Mouse (Mus musculus): Measurements from ENCODE around the gene Trpm3. TPM values are rescaled to one million over a fixed set of nuclear protein-coding genes. Genes with fewer than 3 reads are reported as not detected.
A peak's percentile ranks its signal among the peaks of the same experiment; 100 is the strongest.

Trpm3 gene
- total and polyA plus RNA-seq, 2 experiments from 2014 or later = 19.1 to 64.7 TPM

DNA sequence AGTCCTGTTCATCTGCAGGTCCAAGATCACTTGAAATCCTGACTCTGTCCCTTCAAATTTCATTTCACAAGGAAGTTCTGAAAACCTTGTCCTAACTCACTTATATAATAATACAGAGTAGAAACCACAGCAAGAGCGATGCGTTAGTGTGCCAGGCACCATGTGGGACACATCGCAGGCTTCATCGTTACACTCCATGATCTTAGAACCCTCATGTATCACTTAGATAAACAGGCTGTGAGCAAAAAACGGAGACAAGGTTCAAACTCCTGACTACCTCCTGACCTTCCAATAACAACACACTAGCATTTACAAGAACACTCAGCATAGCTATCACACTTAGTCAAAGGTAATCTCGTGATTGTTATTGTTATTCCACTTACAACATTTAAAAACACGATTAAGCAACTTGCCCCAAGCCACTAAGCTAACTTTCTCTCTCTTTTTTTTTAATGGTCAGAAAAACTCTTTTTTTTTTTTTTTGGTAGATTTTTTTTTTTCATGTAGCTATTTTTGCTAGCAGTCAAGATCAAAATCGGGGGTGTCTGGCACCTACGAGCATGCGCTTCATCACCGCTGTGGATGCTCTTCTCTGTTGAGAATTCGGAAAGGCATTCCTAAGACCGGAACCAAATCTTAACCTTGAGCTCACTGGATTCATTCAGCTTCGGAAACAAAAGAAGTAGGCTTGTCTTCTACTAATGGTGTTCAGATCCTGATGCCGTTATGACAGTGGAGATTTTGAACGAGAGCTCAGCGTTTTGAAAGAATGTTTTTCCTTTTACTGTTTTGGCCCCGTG lies 784.2 kb downstream of the Trpm3 start:
- no peak overlapping the region for H3K4me3 ChIP-seq (ENCODE audit: low read depth, low read length)
- H3K9ac ChIP-seq (replicated peaks; ENCODE audit: low read length, poor library complexity, severe bottlenecking) = no peak overlapping the region
- no peak for ATAC-seq (ENCODE audit: low FRiP score)
- H3K4me2 ChIP-seq (ENCODE audit: low read depth, low read length, poor library complexity, severe bottlenecking) = no peak overlapping the region
- WGBS = 91% methylated on average over 18 of the region's 18 CpGs
- no peak for TF ChIP-seq CTCF (IDR thresholded peaks at IDR 0.05)
- no peaks in the 10 kb centered on the region for H3K9me3 ChIP-seq (ENCODE audit: low read length)
- no peaks in the 10 kb centered on the region for H3K27me3 ChIP-seq (ENCODE audit: insufficient read depth, low read length)
- DNase-seq (ENCODE audit: low spot score) = no peak
- H3K27ac ChIP-seq (ENCODE audit: low read depth, low read length) = no peak overlapping the region
- no peaks in the 10 kb centered on the region for H3K4me1 ChIP-seq (ENCODE audit: insufficient read depth, low read length)
- H3K36me3 ChIP-seq (ENCODE audit: insufficient read depth, low read length) = no peaks in the 10 kb centered on the region

DNA sequence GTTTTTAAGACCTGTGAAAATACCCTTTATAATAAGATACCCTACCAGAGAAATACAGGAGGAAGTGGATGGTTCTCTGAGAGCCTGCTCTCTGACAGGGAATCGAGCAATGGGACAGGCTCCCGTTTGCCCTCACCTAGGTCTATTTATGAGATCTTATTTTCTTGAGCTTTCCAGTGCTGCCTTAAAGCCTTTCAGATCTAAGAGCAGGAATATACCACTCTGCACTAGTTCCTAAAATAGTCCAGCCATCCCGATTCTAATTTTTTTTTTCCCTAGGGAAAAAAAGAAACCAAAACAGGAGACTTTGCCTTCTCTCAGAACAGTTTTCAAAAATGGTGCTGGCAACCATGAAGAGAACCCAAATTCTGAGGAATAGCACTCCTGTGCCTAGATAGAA lies 786.4 kb downstream of the Trpm3 start:
- H3K27ac ChIP-seq (ENCODE audit: low read depth, low read length) = no peak overlapping the region
- H3K9ac ChIP-seq (replicated peaks; ENCODE audit: low read length, poor library complexity, severe bottlenecking) = no peak overlapping the region
- H3K4me2 ChIP-seq (ENCODE audit: low read depth, low read length, poor library complexity, severe bottlenecking) = no peak overlapping the region
- TF ChIP-seq CTCF (IDR thresholded peaks at IDR 0.05) = no peak
- 0 out of 2 replicates have a peak, but pooled peaks cover 5% of the 10 kb centered on the region for H3K4me1 ChIP-seq (ENCODE audit: insufficient read depth, low read length)
- H3K36me3 ChIP-seq (ENCODE audit: insufficient read depth, low read length) = no peaks in the 10 kb centered on the region
- whole genome bisulfite sequencing = 82% methylated on average over 3 of the region's 3 CpGs
- ATAC-seq (ENCODE audit: low FRiP score) (no peak), DNase-seq (ENCODE audit: low spot score) (no peak)
- no peaks in the 10 kb centered on the region for H3K27me3 ChIP-seq (ENCODE audit: insufficient read depth, low read length)
- H3K4me3 ChIP-seq (ENCODE audit: low read depth, low read length) = no peak overlapping the region
- H3K9me3 ChIP-seq (ENCODE audit: low read length) = no peaks in the 10 kb centered on the region

GRCm38 (mm10) chr19:22926753-22927152 lies 787.9 kb downstream of the Trpm3 start:
- ATAC-seq (ENCODE audit: low FRiP score) = no peak
- H3K4me1 ChIP-seq (ENCODE audit: insufficient read depth, low read length) = 0 out of 2 replicates have a peak, but pooled peaks cover 6% of the 10 kb centered on the region
- H3K27me3 ChIP-seq (ENCODE audit: insufficient read depth, low read length) = no peaks in the 10 kb centered on the region
- no peak overlapping the region for H3K27ac ChIP-seq (ENCODE audit: low read depth, low read length)
- DNase-seq (ENCODE audit: low spot score) = no peak
- no peak overlapping the region for H3K9ac ChIP-seq (replicated peaks; ENCODE audit: low read length, poor library complexity, severe bottlenecking)
- H3K36me3 ChIP-seq (ENCODE audit: insufficient read depth, low read length) = no peaks in the 10 kb centered on the region
- no peak for TF ChIP-seq CTCF (IDR thresholded peaks at IDR 0.05)
- 77% methylated on average over 9 of the region's 9 CpGs for WGBS
- no peaks in the 10 kb centered on the region for H3K9me3 ChIP-seq (ENCODE audit: low read length)
- no peak overlapping the region for H3K4me2 ChIP-seq (ENCODE audit: low read depth, low read length, poor library complexity, severe bottlenecking)
- no peak overlapping the region for H3K4me3 ChIP-seq (ENCODE audit: low read depth, low read length)

DNA sequence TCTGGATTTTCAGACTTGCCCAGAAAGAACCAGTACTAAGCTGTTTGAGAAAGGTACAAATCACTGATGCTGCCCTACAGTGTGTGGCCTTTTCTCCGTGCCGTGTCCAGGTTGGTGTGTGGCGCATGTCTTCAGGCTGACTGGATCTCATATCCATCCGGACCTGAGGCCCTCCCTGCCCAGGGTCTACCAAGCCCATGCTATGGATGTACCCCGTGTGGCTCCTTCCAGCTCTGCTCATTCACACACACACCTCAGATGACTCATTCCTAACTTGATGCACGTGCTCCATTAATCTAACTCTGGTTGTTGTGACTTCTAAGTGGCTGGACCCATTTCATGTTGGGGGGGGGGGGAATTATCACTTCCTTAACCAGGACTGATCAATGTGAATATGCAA lies 789.5 kb downstream of the Trpm3 start:
- ATAC-seq (ENCODE audit: low FRiP score) (no peak), DNase-seq (ENCODE audit: low spot score) (no peak)
- no peak overlapping the region for H3K27ac ChIP-seq (ENCODE audit: low read depth, low read length)
- no peaks in the 10 kb centered on the region for H3K9me3 ChIP-seq (ENCODE audit: low read length)
- H3K4me2 ChIP-seq (ENCODE audit: low read depth, low read length, poor library complexity, severe bottlenecking) = no peak overlapping the region
- H3K4me3 ChIP-seq (ENCODE audit: low read depth, low read length) = no peak overlapping the region
- TF ChIP-seq CTCF (IDR thresholded peaks at IDR 0.05) = no peak
- H3K4me1 ChIP-seq (ENCODE audit: insufficient read depth, low read length) = 0 out of 2 replicates have a peak, but pooled peaks cover 6% of the 10 kb centered on the region
- no peaks in the 10 kb centered on the region for H3K27me3 ChIP-seq (ENCODE audit: insufficient read depth, low read length)
- 92% methylated on average over 6 of the region's 6 CpGs for WGBS
- no peaks in the 10 kb centered on the region for H3K36me3 ChIP-seq (ENCODE audit: insufficient read depth, low read length)
- H3K9ac ChIP-seq (replicated peaks; ENCODE audit: low read length, poor library complexity, severe bottlenecking) = no peak overlapping the region

DNA sequence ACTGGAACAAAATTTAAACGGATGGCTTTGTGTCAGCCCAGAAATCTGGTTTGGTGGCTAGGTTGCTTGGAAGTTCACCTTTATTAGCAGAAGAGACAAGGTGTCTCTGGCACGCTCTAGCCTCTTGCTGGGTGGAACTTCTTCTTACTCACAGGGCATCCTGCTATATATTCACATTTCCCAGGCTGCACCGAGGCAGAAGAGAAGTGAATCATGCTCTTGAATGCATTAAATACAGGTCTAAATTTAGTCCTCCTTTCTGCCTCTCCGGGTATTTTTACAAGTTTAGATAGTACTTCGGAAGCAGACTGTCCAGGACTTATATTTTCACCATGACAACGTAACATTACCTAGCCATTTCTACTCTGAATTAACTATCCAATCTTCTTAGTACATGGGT lies 790.9 kb downstream of the Trpm3 start:
- H3K4me1 ChIP-seq (ENCODE audit: insufficient read depth, low read length) = 0 out of 2 replicates have a peak, but pooled peaks cover 6% of the 10 kb centered on the region
- H3K36me3 ChIP-seq (ENCODE audit: insufficient read depth, low read length) = no peaks in the 10 kb centered on the region
- no peak for DNase-seq (ENCODE audit: low spot score)
- no peak for TF ChIP-seq CTCF (IDR thresholded peaks at IDR 0.05)
- no peak for ATAC-seq (ENCODE audit: low FRiP score)
- H3K9ac ChIP-seq (replicated peaks; ENCODE audit: low read length, poor library complexity, severe bottlenecking) = no peak overlapping the region
- H3K4me3 ChIP-seq (ENCODE audit: low read depth, low read length) = no peak overlapping the region
- no peak overlapping the region for H3K4me2 ChIP-seq (ENCODE audit: low read depth, low read length, poor library complexity, severe bottlenecking)
- H3K9me3 ChIP-seq (ENCODE audit: low read length) = no peaks in the 10 kb centered on the region
- 73% methylated on average over 6 of the region's 6 CpGs for WGBS
- H3K27ac ChIP-seq (ENCODE audit: low read depth, low read length) = no peak overlapping the region
- no peaks in the 10 kb centered on the region for H3K27me3 ChIP-seq (ENCODE audit: insufficient read depth, low read length)

DNA sequence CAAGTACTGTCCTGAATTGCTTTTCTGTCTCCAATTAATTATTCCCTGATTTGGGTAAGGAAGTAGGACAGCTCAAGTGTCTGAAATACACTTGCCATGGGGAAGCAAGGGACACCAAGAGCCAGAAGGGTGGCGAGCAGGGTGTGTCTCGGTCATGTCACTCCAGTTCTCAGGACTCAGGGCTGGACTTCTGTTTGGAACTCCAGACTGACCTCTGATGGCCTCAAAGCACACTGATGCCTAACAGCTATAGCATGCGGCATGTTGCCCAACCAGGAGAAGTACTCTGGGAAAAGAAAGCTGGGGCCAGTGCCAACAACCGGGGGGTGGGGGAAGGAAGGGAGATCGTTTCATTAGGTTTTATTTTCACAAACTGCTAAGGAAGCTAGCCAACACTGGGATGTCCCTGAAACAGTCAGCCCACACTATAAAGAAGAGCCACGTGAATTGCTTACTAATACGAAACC lies 791.6 kb downstream of the Trpm3 start:
- ATAC-seq (ENCODE audit: low FRiP score) = 0 out of 2 replicates have a peak, but pooled peaks have one; percentile 20

More for the DNA sequence above, 791.6 kb downstream of the Trpm3 start:
- Histone ChIP-seq H3K4me2 (ENCODE audit: low read depth, low read length, poor library complexity, severe bottlenecking) (no peak overlapping the region), H3K27ac (ENCODE audit: low read depth, low read length) (no peak overlapping the region), H3K9me3 (ENCODE audit: low read length) (no peaks in the 10 kb centered on the region), H3K27me3 (ENCODE audit: insufficient read depth, low read length) (no peaks in the 10 kb centered on the region), H3K36me3 (ENCODE audit: insufficient read depth, low read length) (no peaks in the 10 kb centered on the region), H3K9ac (replicated peaks; ENCODE audit: low read length, poor library complexity, severe bottlenecking) (no peak overlapping the region), H3K4me1 (ENCODE audit: insufficient read depth, low read length) (0 out of 2 replicates have a peak, but pooled peaks cover 6% of the 10 kb centered on the region), H3K4me3 (ENCODE audit: low read depth, low read length) (no peak overlapping the region)
- DNase-seq (ENCODE audit: low spot score) = peak; percentile 65
- 75% methylated on average over 7 of the region's 7 CpGs for WGBS
- 0 out of 2 replicates have a peak, but pooled peaks have one; percentile 12 for TF ChIP-seq CTCF (IDR thresholded peaks at IDR 0.05)
